Mouse (Mus musculus) midbrain, embryonic 14.5 days (tissue): Measurements from ENCODE around the gene Pgghg. TPM values are rescaled to one million over a fixed set of nuclear protein-coding genes. Genes with fewer than 3 reads are reported as not detected.
A peak's percentile ranks its signal among the peaks of the same experiment; 100 is the strongest.

ENCODE experiments used
- ATAC-seq: fragments of 200-750 bp; cut with Nextera tagmentation; 2 replicates; pipeline ENCODE4 v1.8.0; 2017; ENCODE audit warnings: moderate number of reproducible peaks, moderate library complexity; ENCODE audit not compliant: low FRiP score, low TSS enrichment
- DNase-seq: peaks from one replicate; pipeline ENCODE4 v3.0.0-alpha.2; 2015
- H3K27ac ChIP-seq: fragments of 300-500 bp; sonication (generic); replicated peaks from 2 replicates; pipeline ENCODE4 v1.5.1; 2014; ENCODE audit warnings: mild to moderate bottlenecking, low read depth, low read length, moderate library complexity
- H3K27me3 ChIP-seq: fragments of 300-500 bp; sonication (generic); 2 replicates; pipeline ENCODE4 v1.6.1; 2014; ENCODE audit warnings: low read length, control low read depth, mixed read lengths; ENCODE audit not compliant: control insufficient read depth, insufficient read depth
- H3K36me3 ChIP-seq: fragments of 300-500 bp; sonication (generic); 2 replicates; pipeline ENCODE4 v1.6.1; 2014; ENCODE audit warnings: low read length, control low read depth; ENCODE audit not compliant: control insufficient read depth, insufficient read depth
- H3K4me1 ChIP-seq: fragments of 300-500 bp; sonication (generic); 2 replicates; pipeline ENCODE4 v1.6.1; 2014; ENCODE audit warnings: mild to moderate bottlenecking, antibody characterized with exemption, low read length, control low read depth; ENCODE audit not compliant: control insufficient read depth, insufficient read depth
- H3K4me2 ChIP-seq: fragments of 300-500 bp; sonication (generic); 2 replicates; pipeline ENCODE4 v1.6.1; 2014; ENCODE audit warnings: mild to moderate bottlenecking, low read length, moderate library complexity
- H3K4me3 ChIP-seq: fragments of 300-500 bp; sonication (generic); replicated peaks from 2 replicates; pipeline ENCODE4 v1.5.1; 2014; ENCODE audit warnings: low read depth, low read length
- H3K9ac ChIP-seq: fragments of 300-500 bp; sonication (generic); replicated peaks from 2 replicates; pipeline ENCODE4 v1.6.1; 2014; ENCODE audit warnings: mild to moderate bottlenecking, low read length, moderate library complexity
- H3K9me3 ChIP-seq: fragments of 300-500 bp; sonication (generic); 2 replicates; pipeline ENCODE4 v1.6.1; 2016; ENCODE audit warnings: low read length, control low read depth, mixed read lengths; ENCODE audit not compliant: control insufficient read depth
- WGBS: fragments of 180-500 bp; shearing (Covaris S2); extraction: QIAGEN DNeasy Blood & Tissue Kit; methylation state at CpG from one replicate; pipeline ENCODE4 v1.1.7; 2014; 5-methylcytosine and 5-hydroxymethylcytosine counted together
- polyA plus RNA-seq: library from polyadenylated mRNA; unstranded; fragments of >200 nt; fragmentation: Nextera tagmentation; extraction: Ambion mirVana; gene quantifications from 2 replicates; pipeline ENCODE4 v1.2.1, GENCODE M21; 2014

Gene Pgghg
- polyA plus RNA-seq, 1 experiment from 2014 or later: 7.4 TPM

DNA sequence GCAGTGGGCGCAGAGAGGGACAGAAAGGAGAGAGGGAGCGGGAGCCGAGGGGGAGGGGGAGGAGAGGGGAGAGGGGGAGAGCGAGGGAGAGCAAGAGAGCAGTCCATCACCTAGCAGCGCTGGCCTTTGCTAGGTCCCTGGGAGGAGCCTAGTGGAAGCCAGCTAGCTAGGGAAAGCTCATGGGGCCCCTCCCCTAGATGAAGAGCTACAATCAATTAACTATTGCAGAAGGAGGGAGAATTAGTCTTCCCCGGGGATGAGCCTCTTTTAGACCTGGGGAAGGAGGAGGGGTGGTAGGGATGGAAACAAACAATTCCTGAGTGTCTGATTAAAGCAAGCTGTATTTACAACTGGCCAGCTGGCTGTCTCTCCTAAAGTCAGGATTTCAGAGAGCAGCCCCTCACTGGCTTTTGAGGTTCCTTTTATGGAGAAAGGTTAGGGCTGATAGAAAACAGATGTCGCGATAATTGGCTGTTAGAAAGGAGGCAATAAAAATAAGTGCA lies 1.5 kb upstream of the Pgghg start:
- H3K4me1 ChIP-seq: no peaks in the 10 kb centered on the region; the same call in 1 of the 2 replicates
- H3K36me3 ChIP-seq: no peaks in the 10 kb centered on the region
- H3K4me3 ChIP-seq: no peak overlapping the region
- no peaks in the 10 kb centered on the region for H3K27me3 ChIP-seq
- H3K9me3 ChIP-seq: no peaks in the 10 kb centered on the region
- H3K27ac ChIP-seq: no peak overlapping the region
- ATAC-seq: no peak
- DNase-seq: peak; percentile 22
- WGBS: 14% methylated on average over 8 of the region's 8 CpGs
- no peak overlapping the region for H3K4me2 ChIP-seq
- H3K9ac ChIP-seq: no peak overlapping the region

DNA sequence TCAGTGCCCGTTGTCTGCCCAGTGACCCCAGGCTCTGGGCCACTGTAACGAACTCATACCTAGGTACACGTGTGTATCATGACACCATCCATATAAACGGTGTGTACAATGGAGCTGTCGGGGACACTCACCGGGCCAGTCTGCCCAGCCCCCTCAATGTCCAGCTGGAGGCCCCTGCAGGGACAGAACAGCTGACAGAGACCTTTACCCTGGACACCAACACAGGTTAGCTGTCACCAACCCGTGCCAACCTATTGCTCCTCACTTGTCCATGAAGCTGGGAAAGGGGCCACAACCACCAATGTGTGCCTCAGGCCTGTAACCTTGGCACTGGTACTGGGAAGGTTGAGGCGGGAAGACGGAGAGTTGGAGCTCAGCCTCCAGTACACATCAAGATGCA lies 1.1 kb downstream of the Pgghg start:
- Histone ChIP-seq H3K9me3 (no peaks in the 10 kb centered on the region), H3K9ac (no peak overlapping the region), H3K4me2 (peak overlapping the region; percentile 48), H3K36me3 (no peaks in the 10 kb centered on the region; the same call in 1 of the 2 replicates), H3K4me1 (no peaks in the 10 kb centered on the region; the same call in 1 of the 2 replicates), H3K27me3 (no peaks in the 10 kb centered on the region), H3K27ac (no peak overlapping the region), H3K4me3 (peak overlapping the region; percentile 42)
- WGBS: 65% methylated on average over 9 of the region's 9 CpGs
- ATAC-seq (no peak), DNase-seq (no peak)

DNA sequence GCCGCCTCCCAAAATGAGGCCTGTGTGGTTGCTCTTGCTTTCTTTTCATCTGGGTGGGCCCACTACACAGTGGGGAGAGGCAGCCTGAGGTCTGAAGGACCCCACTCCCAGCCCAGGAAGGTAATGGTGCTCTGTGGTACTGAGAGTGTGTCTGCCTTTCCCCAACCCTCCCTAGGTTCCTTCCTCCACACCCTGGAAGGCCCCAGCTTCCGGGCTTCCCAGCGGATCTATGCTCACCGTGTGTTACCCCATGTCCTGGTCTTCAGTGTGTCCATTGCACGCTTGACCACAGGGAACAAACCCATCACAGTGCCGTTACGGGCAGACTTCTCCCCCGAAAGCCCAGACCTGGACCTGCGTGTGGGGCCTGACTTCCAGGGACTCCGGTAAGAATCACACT lies 1.6 kb downstream of the Pgghg start:
- H3K9ac ChIP-seq: no peak overlapping the region
- no peaks in the 10 kb centered on the region for H3K9me3 ChIP-seq
- no peak for ATAC-seq
- no peak overlapping the region for H3K4me2 ChIP-seq
- H3K4me1 ChIP-seq: no peaks in the 10 kb centered on the region; the same call in 1 of the 2 replicates
- 94% methylated on average over 10 of the region's 10 CpGs for whole genome bisulfite sequencing
- no peak overlapping the region for H3K4me3 ChIP-seq
- H3K27ac ChIP-seq: no peak overlapping the region
- H3K27me3 ChIP-seq: no peaks in the 10 kb centered on the region
- no peaks in the 10 kb centered on the region; the same call in 1 of the 2 replicates for H3K36me3 ChIP-seq
- DNase-seq: no peak

DNA sequence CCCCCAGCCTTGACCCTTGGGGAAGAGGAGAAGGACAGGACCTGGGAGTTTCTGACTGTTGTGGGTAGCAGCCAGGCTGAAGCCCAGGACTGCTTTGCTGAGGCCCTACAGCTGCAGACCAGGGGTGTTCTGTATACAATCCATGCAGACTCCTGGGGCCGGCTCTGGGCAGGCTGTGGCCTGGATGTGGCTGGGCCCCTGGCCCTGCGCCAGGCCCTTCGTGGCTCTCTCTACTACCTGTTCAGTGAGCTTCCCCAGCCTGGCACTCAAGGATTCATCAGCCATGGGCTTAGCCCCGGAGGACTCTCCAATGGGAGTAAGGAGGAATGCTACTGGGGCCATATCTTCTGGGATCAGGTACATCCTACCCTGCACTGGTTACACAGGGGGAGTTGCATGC lies 2.2 kb downstream of the Pgghg start:
- ATAC-seq (no peak), DNase-seq (no peak)
- no peak overlapping the region for H3K27ac ChIP-seq
- no peak overlapping the region for H3K4me3 ChIP-seq
- no peaks in the 10 kb centered on the region; the same call in 1 of the 2 replicates for H3K4me1 ChIP-seq
- no peak overlapping the region for H3K4me2 ChIP-seq
- no peak overlapping the region for H3K9ac ChIP-seq
- H3K9me3 ChIP-seq: no peaks in the 10 kb centered on the region
- H3K27me3 ChIP-seq: no peaks in the 10 kb centered on the region
- H3K36me3 ChIP-seq: no peaks in the 10 kb centered on the region; the same call in 1 of the 2 replicates
- 95% methylated on average over 4 of the region's 4 CpGs for WGBS

DNA sequence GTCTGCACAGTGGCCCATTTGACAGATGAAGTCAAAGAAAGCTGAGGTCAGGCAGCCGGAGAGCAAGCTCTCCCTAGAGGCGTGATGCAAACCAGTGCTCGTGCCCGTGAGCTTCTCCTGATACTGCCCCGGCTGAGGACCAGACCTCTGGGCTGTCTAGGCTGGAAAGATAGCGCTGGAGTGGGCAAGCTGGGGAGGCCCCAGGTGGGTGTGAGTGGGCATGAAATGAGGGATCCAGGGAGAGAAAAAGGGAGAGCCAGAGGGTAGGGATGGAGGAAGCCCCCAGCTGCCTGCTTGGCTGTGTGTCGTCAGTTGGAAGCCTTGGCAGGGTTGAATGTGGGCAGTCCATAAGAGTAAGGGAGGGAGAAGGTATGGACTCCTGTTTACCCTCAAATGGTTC lies 3.0 kb downstream of the Pgghg start:
- H3K4me1 ChIP-seq: no peaks in the 10 kb centered on the region; the same call in 1 of the 2 replicates
- H3K27ac ChIP-seq: no peak overlapping the region
- WGBS: 93% methylated on average over 7 of the region's 7 CpGs
- H3K9me3 ChIP-seq: no peaks in the 10 kb centered on the region
- DNase-seq (no peak), ATAC-seq (no peak)
- no peaks in the 10 kb centered on the region for H3K27me3 ChIP-seq
- H3K9ac ChIP-seq: no peak overlapping the region
- H3K4me3 ChIP-seq: no peak overlapping the region
- H3K4me2 ChIP-seq: no peak overlapping the region
- H3K36me3 ChIP-seq: no peaks in the 10 kb centered on the region; the same call in 1 of the 2 replicates

DNA sequence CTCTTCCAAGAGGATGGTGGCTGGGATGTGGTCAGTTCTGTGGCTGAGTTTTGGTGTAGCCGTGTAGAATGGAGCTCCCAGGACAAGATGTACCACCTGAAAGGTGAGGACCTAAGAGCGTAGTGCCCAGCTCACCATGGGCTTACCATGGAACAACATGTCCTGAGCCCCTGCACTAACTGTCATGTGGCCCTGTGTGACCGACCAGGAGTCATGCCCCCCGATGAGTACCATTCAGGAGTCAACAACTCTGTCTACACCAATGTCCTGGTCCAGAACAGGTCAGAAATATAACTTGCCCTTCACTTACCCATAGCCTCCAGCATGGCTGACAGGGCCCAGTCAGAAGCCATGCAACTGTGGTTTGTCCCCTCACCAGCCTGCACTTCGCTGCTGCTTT lies 4.1 kb downstream of the Pgghg start:
- no peak overlapping the region for H3K27ac ChIP-seq
- 96% methylated on average over 5 of the region's 5 CpGs for WGBS
- H3K4me2 ChIP-seq: no peak overlapping the region
- ATAC-seq (no peak), DNase-seq (no peak)
- H3K36me3 ChIP-seq: no peaks in the 10 kb centered on the region; the same call in 1 of the 2 replicates
- no peak overlapping the region for H3K4me3 ChIP-seq
- H3K9me3 ChIP-seq: no peaks in the 10 kb centered on the region
- no peak overlapping the region for H3K9ac ChIP-seq
- no peaks in the 10 kb centered on the region; the same call in 1 of the 2 replicates for H3K4me1 ChIP-seq
- H3K27me3 ChIP-seq: no peaks in the 10 kb centered on the region

DNA sequence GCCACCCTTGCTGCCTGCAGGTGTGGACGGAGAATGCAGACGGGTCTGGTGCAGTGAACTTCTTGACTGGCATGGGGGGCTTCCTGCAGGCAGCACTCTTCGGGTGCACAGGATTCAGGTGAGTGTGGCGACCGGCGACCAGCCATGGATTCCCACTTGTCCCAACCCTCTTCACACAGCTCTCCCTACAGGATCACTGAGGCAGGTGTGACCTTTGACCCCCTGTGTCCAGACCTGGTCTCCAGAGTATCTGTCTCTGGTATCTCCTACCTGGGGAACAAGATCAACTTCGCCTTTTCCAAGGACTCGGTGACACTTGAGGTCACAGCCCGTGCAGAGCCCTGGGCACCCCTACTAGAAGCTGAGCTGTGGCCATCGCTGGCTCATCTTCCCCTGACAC lies 5.1 kb downstream of the Pgghg start:
- Histone ChIP-seq H3K9ac (no peak overlapping the region), H3K27ac (no peak overlapping the region), H3K27me3 (no peaks in the 10 kb centered on the region), H3K4me2 (no peak overlapping the region), H3K9me3 (no peaks in the 10 kb centered on the region), H3K4me3 (no peak overlapping the region), H3K36me3 (no peaks in the 10 kb centered on the region; the same call in 1 of the 2 replicates), H3K4me1 (no peaks in the 10 kb centered on the region; the same call in 1 of the 2 replicates)
- no peak for DNase-seq
- no peak for ATAC-seq
- 90% methylated on average over 10 of the region's 10 CpGs for WGBS

DNA sequence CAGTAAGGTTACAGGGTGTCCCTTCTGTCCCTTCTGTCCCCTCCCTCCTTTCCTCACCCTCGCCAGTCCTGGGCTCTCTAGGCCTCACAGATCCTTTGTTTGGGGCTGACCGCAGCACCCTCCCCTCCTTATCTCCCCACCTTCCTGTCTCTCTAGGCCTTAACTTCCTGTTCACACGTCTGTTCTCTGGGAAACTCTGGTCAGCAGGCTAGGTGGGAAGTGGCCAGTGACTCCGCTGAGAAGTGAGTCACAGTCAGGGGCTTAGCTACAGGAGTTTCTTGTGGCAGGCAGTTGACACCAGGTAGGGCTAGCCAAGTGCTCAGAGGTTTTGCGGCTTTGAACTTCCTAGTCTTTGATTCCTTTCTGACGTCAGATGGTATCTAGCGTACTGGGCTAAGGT lies 5.8 kb downstream of the Pgghg start:
- Histone ChIP-seq H3K4me2 (no peak overlapping the region), H3K27me3 (no peaks in the 10 kb centered on the region), H3K4me1 (no peaks in the 10 kb centered on the region; the same call in 1 of the 2 replicates), H3K9me3 (no peaks in the 10 kb centered on the region), H3K36me3 (no peaks in the 10 kb centered on the region; the same call in 1 of the 2 replicates), H3K27ac (no peak overlapping the region), H3K9ac (no peak overlapping the region), H3K4me3 (no peak overlapping the region)
- 76% methylated on average over 7 of the region's 7 CpGs for whole genome bisulfite sequencing
- ATAC-seq (no peak), DNase-seq (no peak)

DNA sequence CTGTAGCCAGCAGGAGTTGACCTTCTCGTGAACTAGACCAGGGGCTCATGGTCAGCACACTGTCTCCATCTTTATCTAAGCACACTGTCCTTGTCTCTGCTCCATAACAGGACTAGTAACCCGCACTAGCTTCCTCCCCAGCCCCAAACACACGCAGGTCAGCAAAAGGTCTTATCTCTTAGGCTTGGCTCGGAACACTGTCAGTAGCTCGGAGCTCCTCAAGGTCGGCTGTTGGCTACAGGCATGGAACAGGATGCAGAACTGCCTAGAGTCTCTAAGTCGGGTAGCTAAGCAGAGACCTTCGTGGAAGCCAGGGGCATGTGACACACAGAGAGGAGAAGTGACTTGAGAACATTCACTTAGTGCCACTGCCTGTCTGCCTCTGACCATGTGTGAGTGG lies 7.0 kb downstream of the Pgghg start:
- no peak overlapping the region for H3K9ac ChIP-seq
- no peaks in the 10 kb centered on the region; the same call in 1 of the 2 replicates for H3K36me3 ChIP-seq
- no peak for ATAC-seq
- no peaks in the 10 kb centered on the region for H3K27me3 ChIP-seq
- H3K4me1 ChIP-seq: no peaks in the 10 kb centered on the region; the same call in 1 of the 2 replicates
- no peak overlapping the region for H3K4me3 ChIP-seq
- no peaks in the 10 kb centered on the region for H3K9me3 ChIP-seq
- DNase-seq: no peak
- H3K27ac ChIP-seq: no peak overlapping the region
- WGBS: 91% methylated on average over 8 of the region's 8 CpGs
- no peak overlapping the region for H3K4me2 ChIP-seq
